In genomic region chr1:143646219-143646618, GRCm38 (mm10) we compare ENCODE assay signal across 21 mouse cellular contexts. TPM values are rescaled to one million over a fixed set of nuclear protein-coding genes. Genes with fewer than 3 reads are reported as not detected.
DNase-seq lines count a peak whose midpoint lies in the region; ATAC-seq and TF ChIP-seq lines count a peak whose summit lies in the region.
"Had no signal": no experiment of that assay in that cellular context is flagged by ENCODE, and none has a peak within 500 bp of the region (broad histone marks: within the 10 kb centered on the region; RNA-seq: fewer than 3 reads in every experiment).

No protein-coding gene starts in this region.

- peak; percentile 49 to 62 for DNase-seq in cerebellum, postnatal 10 days
- no peak for DNase-seq in cerebellum, adult 11-12 months
- DNase-seq in midbrain, embryonic 14.5 days, result no peak
- DNase-seq in kidney, postnatal 4 days, result no peak
- DNase-seq: adrenal gland, postnatal 10 days; kidney, adult 18-20 months; liver, embryonic 13.5 days; lung, embryonic 14.5 days; spleen, adult 18-20 months; thymus, postnatal 25 days had no signal

- no peak for TF ChIP-seq POLR2A in cortical plate, adult 2 months (IDR thresholded peaks at IDR 0.05; ENCODE audit: extremely low read depth, insufficient read depth, low read length)

- H3K4me1 ChIP-seq in hindbrain, embryonic 13.5 days (replicated peaks), result peaks cover 15% of the 10 kb centered on the region
- 0 out of 2 replicates have a peak, but pooled peaks cover 3% of the 10 kb centered on the region for H3K4me1 ChIP-seq in hindbrain, embryonic 12.5 days
- H3K4me1 ChIP-seq in midbrain, embryonic 14.5 days (ENCODE audit: control insufficient read depth, insufficient read depth, low read length), result peaks cover 11% of the 10 kb centered on the region; the same call in 1 of the 2 replicates
- peaks cover 10% of the 10 kb centered on the region for H3K4me1 ChIP-seq in midbrain, embryonic 13.5 days (replicated peaks)
- H3K4me1 ChIP-seq in cortical plate, adult 2 months (ENCODE audit: control insufficient read depth, insufficient read depth, low read length), result no peaks in the 10 kb centered on the region; the same call in 1 of the 2 replicates
- H3K4me1 ChIP-seq: heart, embryonic 10.5 days; liver, embryonic 13.5 days; midbrain, embryonic 12.5 days had no signal

- peaks cover 7% of the 10 kb centered on the region; the same call in 1 of the 2 replicates for H3K36me3 ChIP-seq in hindbrain, embryonic 13.5 days
- H3K36me3 ChIP-seq in hindbrain, embryonic 12.5 days, result peaks cover 2% of the 10 kb centered on the region; the same call in 1 of the 2 replicates
- peaks cover 23% of the 10 kb centered on the region for H3K36me3 ChIP-seq in midbrain, embryonic 14.5 days (ENCODE audit: control insufficient read depth, insufficient read depth, low read length)
- H3K36me3 ChIP-seq in midbrain, embryonic 13.5 days, result 0 out of 2 replicates have a peak, but pooled peaks cover 5% of the 10 kb centered on the region

- H3K27ac ChIP-seq in hindbrain, embryonic 13.5 days, result 0 out of 2 replicates have a peak overlapping the region, but pooled peaks have one; percentile 23
- H3K27ac ChIP-seq in hindbrain, embryonic 12.5 days, result no peak overlapping the region
- H3K27ac ChIP-seq in midbrain, embryonic 14.5 days (replicated peaks; ENCODE audit: low read depth, low read length), result no peak overlapping the region
- H3K27ac ChIP-seq in midbrain, embryonic 13.5 days, result no peak overlapping the region
- H3K27ac ChIP-seq in cortical plate, adult 2 months (ENCODE audit: insufficient read depth, low read length), result no peak overlapping the region
- H3K27ac ChIP-seq: heart, embryonic 10.5 days; kidney, postnatal 0 days; limb, embryonic 13.5 days; liver, embryonic 13.5 days; macrophage; midbrain, embryonic 12.5 days had no signal

- no peaks in the 10 kb centered on the region for H3K9me3 ChIP-seq in hindbrain, embryonic 13.5 days
- no peaks in the 10 kb centered on the region for H3K9me3 ChIP-seq in hindbrain, embryonic 12.5 days (replicated peaks)
- no peaks in the 10 kb centered on the region for H3K9me3 ChIP-seq in midbrain, embryonic 14.5 days (ENCODE audit: control insufficient read depth, low read length)
- no peaks in the 10 kb centered on the region for H3K9me3 ChIP-seq in midbrain, embryonic 13.5 days
- H3K9me3 ChIP-seq: G1E; heart, embryonic 10.5 days; limb, embryonic 13.5 days; liver, embryonic 13.5 days; midbrain, embryonic 12.5 days had no signal

- no peak for TF ChIP-seq CTCF in cortical plate, adult 2 months (IDR thresholded peaks at IDR 0.05; ENCODE audit: extremely low read depth, insufficient read depth, low read length)

- 78% methylated on average over 4 of the region's 4 CpGs for WGBS in hindbrain, embryonic 13.5 days
- WGBS in hindbrain, embryonic 12.5 days, result 75% methylated on average over 4 of the region's 4 CpGs
- WGBS in midbrain, embryonic 14.5 days, result 66% methylated on average over 4 of the region's 4 CpGs
- 74% methylated on average over 4 of the region's 4 CpGs for WGBS in midbrain, embryonic 13.5 days

- H3K4me3 ChIP-seq in hindbrain, embryonic 13.5 days, result no peak overlapping the region
- no peak overlapping the region for H3K4me3 ChIP-seq in hindbrain, embryonic 12.5 days
- H3K4me3 ChIP-seq in midbrain, embryonic 14.5 days (replicated peaks; ENCODE audit: low read depth, low read length), result no peak overlapping the region
- H3K4me3 ChIP-seq in midbrain, embryonic 13.5 days (replicated peaks), result no peak overlapping the region
- peak overlapping the region; percentile 29 for H3K4me3 ChIP-seq in cortical plate, adult 2 months (ENCODE audit: insufficient read depth, low read length)
- H3K4me3 ChIP-seq: heart, embryonic 10.5 days; limb, embryonic 13.5 days; liver, embryonic 13.5 days; midbrain, embryonic 12.5 days had no signal

- H3K27me3 ChIP-seq in hindbrain, embryonic 13.5 days, result no peaks in the 10 kb centered on the region
- H3K27me3 ChIP-seq in hindbrain, embryonic 12.5 days, result no peaks in the 10 kb centered on the region
- H3K27me3 ChIP-seq in midbrain, embryonic 14.5 days (ENCODE audit: control insufficient read depth, insufficient read depth, low read length), result no peaks in the 10 kb centered on the region
- H3K27me3 ChIP-seq in midbrain, embryonic 13.5 days, result no peaks in the 10 kb centered on the region
- H3K27me3 ChIP-seq: limb, embryonic 13.5 days; liver, embryonic 13.5 days; midbrain, embryonic 12.5 days had no signal

- peak overlapping the region; percentile 42; the same call in 1 of the 2 replicates for H3K4me2 ChIP-seq in hindbrain, embryonic 13.5 days
- no peak overlapping the region for H3K4me2 ChIP-seq in hindbrain, embryonic 12.5 days (replicated peaks)
- peak overlapping the region; percentile 41 for H3K4me2 ChIP-seq in midbrain, embryonic 14.5 days (ENCODE audit: low read length)
- no peak overlapping the region for H3K4me2 ChIP-seq in midbrain, embryonic 13.5 days (replicated peaks)
- H3K4me2 ChIP-seq: limb, embryonic 13.5 days; liver, embryonic 13.5 days; lung, embryonic 14.5 days; midbrain, embryonic 12.5 days had no signal

- no peak for ATAC-seq in hindbrain, embryonic 13.5 days (ENCODE audit: low FRiP score)
- no peak for ATAC-seq in hindbrain, embryonic 12.5 days (ENCODE audit: low FRiP score)
- ATAC-seq in midbrain, embryonic 14.5 days (ENCODE audit: low FRiP score, low TSS enrichment), result no peak
- no peak for ATAC-seq in midbrain, embryonic 13.5 days
- ATAC-seq: activated CD4-positive, CD25-positive, alpha-beta regulatory T cell, adult 4 months had no signal

- H3K9ac ChIP-seq in hindbrain, embryonic 13.5 days, result no peak overlapping the region
- H3K9ac ChIP-seq in hindbrain, embryonic 12.5 days, result no peak overlapping the region
- no peak overlapping the region for H3K9ac ChIP-seq in midbrain, embryonic 14.5 days (replicated peaks; ENCODE audit: low read length)
- no peak overlapping the region for H3K9ac ChIP-seq in midbrain, embryonic 13.5 days (replicated peaks)
- H3K9ac ChIP-seq: limb, embryonic 13.5 days; liver, embryonic 13.5 days; lung, embryonic 14.5 days; midbrain, embryonic 12.5 days had no signal

RNA-seq across cellular contexts. Expression of gene B3galt2, which starts 5.8 kb away (rescaled TPM):
- 4.8 and 5.3 TPM in 2 replicates for polyA plus RNA-seq in hindbrain, embryonic 13.5 days (2015; fragmentation: Nextera tagmentation; extraction: Ambion mirVana)
- polyA plus RNA-seq in hindbrain, embryonic 12.5 days (2016; fragmentation: Nextera tagmentation; extraction: Ambion mirVana), result 2.1 and 2.4 TPM in 2 replicates
- polyA plus RNA-seq in midbrain, embryonic 14.5 days (2014; fragmentation: Nextera tagmentation; extraction: Ambion mirVana), result 9.3 and 9.7 TPM in 2 replicates
- polyA plus RNA-seq in midbrain, embryonic 13.5 days (2015; fragmentation: Nextera tagmentation; extraction: Ambion mirVana), result 4.3 and 4.5 TPM in 2 replicates
- polyA plus RNA-seq in cortical plate, adult 2 months (2012; rRNA removed), result 8.7 and 9.7 TPM in 2 replicates
- polyA plus RNA-seq: G1E, macrophage had no signal

RNA-seq across cellular contexts. Expression of gene Cdc73, which starts 56.5 kb away (rescaled TPM):
- polyA plus RNA-seq in hindbrain, embryonic 13.5 days (2015; fragmentation: Nextera tagmentation; extraction: Ambion mirVana), result 20.4 and 25.6 TPM in 2 replicates
- 38.4 and 39.0 TPM in 2 replicates for polyA plus RNA-seq in hindbrain, embryonic 12.5 days (2016; fragmentation: Nextera tagmentation; extraction: Ambion mirVana)
- 17.1 and 20.6 TPM in 2 replicates for polyA plus RNA-seq in midbrain, embryonic 14.5 days (2014; fragmentation: Nextera tagmentation; extraction: Ambion mirVana)
- polyA plus RNA-seq in midbrain, embryonic 13.5 days (2015; fragmentation: Nextera tagmentation; extraction: Ambion mirVana), result 21.0 and 26.8 TPM in 2 replicates
- 13.0 and 14.1 TPM in 2 replicates for polyA plus RNA-seq in cortical plate, adult 2 months (2012; rRNA removed)

Comparison
In these comparisons a context has a peak if more than half of its experiments do, and no peak if none do; other contexts are left out.
1. DNase-seq: peak in cerebellum, postnatal 10 days (2 of 2); none in cerebellum, adult 11-12 months (single experiment), midbrain, embryonic 14.5 days (single experiment) and kidney, postnatal 4 days (0 of 2).
2. H3K4me2 ChIP-seq: peak in hindbrain, embryonic 13.5 days (single experiment) and midbrain, embryonic 14.5 days (single experiment); none in hindbrain, embryonic 12.5 days (single experiment) and midbrain, embryonic 13.5 days (single experiment).